In genomic region chr12:112620354-112621061, GRCm38 (mm10) we compare ENCODE assay signal across 1 mouse cellular context.
TF ChIP-seq lines count a peak whose summit lies in the region.

No protein-coding gene starts in this region.

TF ChIP-seq in MEL, 35 proteins besides CTCF, POLR2A, EP300 and RAD21:
- no peak for TF ChIP-seq MAZ (IDR thresholded peaks at IDR 0.05; ENCODE audit: low read depth, low read length)
- TF ChIP-seq MEF2A (IDR thresholded peaks at IDR 0.05; ENCODE audit: extremely low read depth, insufficient replicate concordance, low read depth, low read length, poor library complexity, severe bottlenecking), result no peak
- no peak for TF ChIP-seq KAT2A (conservative IDR thresholded peaks at IDR 0.05; ENCODE audit: low read depth, low read length)
- TF ChIP-seq JUND (IDR thresholded peaks at IDR 0.05; ENCODE audit: low read depth, low read length), result no peak
- no peak for TF ChIP-seq E2F4 (IDR thresholded peaks at IDR 0.05; ENCODE audit: borderline replicate concordance, low read depth, low read length)
- TF ChIP-seq SMC3 (IDR thresholded peaks at IDR 0.05; ENCODE audit: low read depth, low read length), result no peak
- TF ChIP-seq ETS1 (IDR thresholded peaks at IDR 0.05; ENCODE audit: low read depth, low read length), result no peak
- TF ChIP-seq HCFC1 (IDR thresholded peaks at IDR 0.05; ENCODE audit: low read depth, low read length), result no peak
- TF ChIP-seq USF2 (IDR thresholded peaks at IDR 0.05; ENCODE audit: borderline replicate concordance in 1 of 2, insufficient read depth in 1 of 2, low read depth in 1 of 2, low read length in 2 of 2), result no peak
- no peak for TF ChIP-seq CHD1 (IDR thresholded peaks at IDR 0.05; ENCODE audit: low read depth, low read length)
- TF ChIP-seq ELF1 (IDR thresholded peaks at IDR 0.05; ENCODE audit: low read depth, low read length), result no peak
- TF ChIP-seq MXI1 (IDR thresholded peaks at IDR 0.05; ENCODE audit: low read depth, low read length), result no peak
- TF ChIP-seq NELFE (IDR thresholded peaks at IDR 0.05; ENCODE audit: low read depth, low read length), result no peak
- no peak for TF ChIP-seq GATA1 (IDR thresholded peaks at IDR 0.05; ENCODE audit: low read depth, low read length)
- TF ChIP-seq SIN3A (IDR thresholded peaks at IDR 0.05; ENCODE audit: low read length), result no peak
- no peak for TF ChIP-seq BHLHE40 (IDR thresholded peaks at IDR 0.05; ENCODE audit: borderline replicate concordance, low read depth, low read length)
- no peak for TF ChIP-seq ZC3H11A (IDR thresholded peaks at IDR 0.05; ENCODE audit: low read depth, low read length)
